Mouse (Mus musculus) limb, embryonic 15.5 days (tissue): ENCODE measurements at regions not wholly inside any gene's neighbourhood (a gene's known extent, or its start where the extent isn't known, plus 50 kb on each side); places are given as distances from the start of the nearest gene placed in this dataset.

Experiments
- ATAC-seq: fragments of 200-750 bp; cut with Nextera tagmentation; 2 replicates; pipeline ENCODE4 v1.8.0; 2017; ENCODE audit warnings: low read depth, moderate TSS enrichment; ENCODE audit not compliant: insufficient number of reproducible peaks, low FRiP score, low TSS enrichment
- H3K27ac ChIP-seq: fragments of 300-500 bp; sonication (generic); 2 replicates; pipeline ENCODE4 v1.5.1; 2015; ENCODE audit warnings: moderate library complexity, mild to moderate bottlenecking, inconsistent platforms
- H3K27me3 ChIP-seq: fragments of 300-500 bp; sonication (generic); 2 replicates; pipeline ENCODE4 v1.6.1; 2015; ENCODE audit warnings: inconsistent platforms
- H3K36me3 ChIP-seq: fragments of 300-500 bp; sonication (generic); 2 replicates; pipeline ENCODE4 v1.6.1; 2015; ENCODE audit warnings: inconsistent platforms
- H3K4me1 ChIP-seq: fragments of 300-500 bp; sonication (generic); 2 replicates; pipeline ENCODE4 v1.6.1; 2015; ENCODE audit warnings: inconsistent platforms
- H3K4me2 ChIP-seq: fragments of 300-500 bp; sonication (generic); 2 replicates; pipeline ENCODE4 v1.6.1; 2015; ENCODE audit warnings: mild to moderate bottlenecking, inconsistent platforms
- H3K4me3 ChIP-seq: fragments of 300-500 bp; sonication (generic); 2 replicates; pipeline ENCODE4 v1.5.1; 2015; ENCODE audit warnings: mild to moderate bottlenecking, inconsistent platforms
- H3K9ac ChIP-seq: fragments of 300-500 bp; sonication (generic); 2 replicates; pipeline ENCODE4 v1.6.1; 2015; ENCODE audit warnings: inconsistent platforms
- H3K9me3 ChIP-seq: fragments of 300-500 bp; sonication (generic); 2 replicates; pipeline ENCODE4 v1.6.1; 2016; ENCODE audit warnings: inconsistent platforms
- WGBS: fragments of 180-500 bp; shearing (Covaris S2); methylation state at CpG from one replicate; pipeline ENCODE4 v1.1.7; 2015; 5-methylcytosine and 5-hydroxymethylcytosine counted together

DNA sequence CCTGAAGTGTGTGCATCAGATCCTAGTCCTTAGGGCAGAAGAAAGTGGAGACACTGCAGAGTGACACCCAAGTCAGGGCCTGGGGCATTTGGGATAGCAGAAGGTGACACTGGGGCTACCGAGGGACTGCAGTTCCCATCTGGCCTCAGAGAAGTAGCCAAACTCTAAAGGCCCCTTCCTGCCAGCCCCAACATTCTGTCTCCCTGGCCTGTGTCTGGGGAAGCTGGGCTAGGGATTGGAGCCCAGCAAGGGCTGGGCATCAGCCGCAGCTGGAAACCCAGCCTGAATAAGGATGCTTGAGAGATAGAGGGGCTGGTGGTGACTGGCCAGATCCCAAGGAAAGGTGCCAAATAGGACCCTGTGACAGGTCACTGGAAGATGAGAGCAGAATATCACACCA lies 177.2 kb downstream of the Ptpru start:
- no peaks in the 10 kb centered on the region for H3K9me3 ChIP-seq
- no peaks in the 10 kb centered on the region for H3K4me1 ChIP-seq
- no peak overlapping the region for H3K4me2 ChIP-seq
- H3K36me3 ChIP-seq: no peaks in the 10 kb centered on the region
- no peak overlapping the region for H3K27ac ChIP-seq
- WGBS: 76% methylated on average over 2 of the region's 2 CpGs
- no peak for ATAC-seq
- no peak overlapping the region for H3K4me3 ChIP-seq
- H3K9ac ChIP-seq: no peak overlapping the region
- no peaks in the 10 kb centered on the region for H3K27me3 ChIP-seq

DNA sequence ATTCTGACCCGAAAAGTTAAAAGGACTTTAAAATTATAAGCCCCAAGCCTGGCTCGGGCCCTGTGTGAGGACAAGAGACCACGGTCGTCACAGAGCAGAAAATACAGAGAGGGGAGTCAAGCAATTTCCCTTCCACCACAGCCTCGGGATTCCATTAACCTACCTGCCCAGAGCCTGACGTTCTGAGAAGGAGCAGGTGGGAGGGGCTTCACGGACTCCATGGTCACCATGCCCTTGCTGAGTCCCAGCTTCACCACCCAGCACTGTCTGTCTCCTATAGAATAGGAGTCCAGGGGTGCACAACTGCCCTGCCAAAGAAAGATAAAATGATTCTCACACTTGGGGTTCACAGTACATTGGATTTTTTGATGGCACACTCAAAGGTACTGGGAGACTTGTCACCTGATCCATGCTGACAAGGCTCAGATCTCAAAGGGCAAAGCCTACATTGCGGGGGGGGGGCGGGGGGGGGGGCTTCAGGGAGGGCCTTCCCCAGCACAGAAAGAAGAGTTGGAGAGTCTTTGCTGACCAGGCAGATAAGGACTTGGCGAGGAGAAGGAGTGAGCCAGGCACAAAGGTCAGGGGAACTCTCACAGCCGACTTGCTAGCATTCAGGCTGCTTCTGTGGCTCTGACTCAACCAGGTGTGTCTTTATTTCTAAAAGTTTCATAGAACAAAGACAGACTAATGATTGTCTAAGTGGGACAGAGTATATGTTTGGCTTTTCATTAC lies 166.1 kb downstream of the Ptpru start:
- no peak overlapping the region for H3K4me3 ChIP-seq
- no peak overlapping the region for H3K27ac ChIP-seq
- 42% methylated on average over 10 of the region's 11 CpGs for WGBS

DNA sequence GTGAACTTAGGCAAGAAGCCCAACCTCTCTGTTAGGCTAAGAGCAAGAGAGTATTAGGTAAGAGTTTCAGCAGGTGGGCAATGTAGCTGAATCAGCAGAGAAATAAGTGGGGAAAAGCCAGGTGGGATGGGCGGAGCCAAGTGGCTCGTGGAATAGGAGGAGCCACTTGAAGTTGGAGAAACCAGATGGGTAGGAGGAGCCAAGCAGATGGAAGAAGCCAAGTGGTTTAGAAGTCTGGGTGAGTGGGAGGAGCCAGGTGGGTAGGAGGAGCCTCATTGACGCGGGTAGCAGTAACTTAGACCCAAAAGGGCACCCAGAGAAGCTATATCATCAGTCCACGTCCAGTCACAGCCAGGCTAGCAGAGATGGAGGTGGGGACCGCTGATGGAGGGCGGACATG lies 160.1 kb downstream of the Ptpru start:
- Histone ChIP-seq H3K9me3 (no peaks in the 10 kb centered on the region), H3K36me3 (no peaks in the 10 kb centered on the region), H3K4me1 (no peaks in the 10 kb centered on the region), H3K4me2 (no peak overlapping the region), H3K27me3 (no peaks in the 10 kb centered on the region), H3K4me3 (no peak overlapping the region), H3K27ac (no peak overlapping the region), H3K9ac (no peak overlapping the region)
- WGBS: 79% methylated on average over 7 of the region's 7 CpGs
- no peak for ATAC-seq

More for the DNA sequence above, 166.1 kb downstream of the Ptpru start:
- no peak overlapping the region for H3K4me2 ChIP-seq
- no peak for ATAC-seq
- H3K36me3 ChIP-seq: no peaks in the 10 kb centered on the region
- no peaks in the 10 kb centered on the region for H3K9me3 ChIP-seq
- H3K9ac ChIP-seq: no peak overlapping the region
- H3K27me3 ChIP-seq: no peaks in the 10 kb centered on the region
- no peaks in the 10 kb centered on the region for H3K4me1 ChIP-seq

DNA sequence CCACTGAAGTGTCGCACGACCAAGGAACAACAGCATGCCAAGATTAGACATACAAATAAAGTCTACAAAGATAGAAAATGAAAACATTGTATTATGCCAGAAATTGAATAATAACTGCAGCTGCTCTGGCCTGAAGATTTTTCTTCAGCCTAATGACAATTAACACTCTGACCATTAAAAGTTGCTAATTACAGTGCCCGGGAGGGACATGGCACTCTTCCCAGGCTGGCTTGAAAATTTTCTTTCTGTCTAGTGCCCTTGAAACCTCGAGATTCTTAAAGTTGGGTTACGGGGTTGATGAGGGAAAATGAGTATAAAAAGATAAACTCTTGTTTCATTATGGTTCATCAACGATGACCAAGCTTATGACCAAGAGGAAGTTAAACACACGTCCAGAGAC lies 154.9 kb downstream of the Ptpru start:
- no peaks in the 10 kb centered on the region for H3K27me3 ChIP-seq
- no peaks in the 10 kb centered on the region for H3K9me3 ChIP-seq
- H3K27ac ChIP-seq: no peak overlapping the region
- H3K9ac ChIP-seq: no peak overlapping the region
- H3K36me3 ChIP-seq: no peaks in the 10 kb centered on the region
- H3K4me2 ChIP-seq: no peak overlapping the region
- H3K4me3 ChIP-seq: no peak overlapping the region
- H3K4me1 ChIP-seq: no peaks in the 10 kb centered on the region
- WGBS: 73% methylated on average over 7 of the region's 7 CpGs
- no peak for ATAC-seq

GRCm38 (mm10) chr4:131685544-131685943 lies 152.5 kb downstream of the Ptpru start:
- Histone ChIP-seq H3K9me3 (no peaks in the 10 kb centered on the region), H3K4me1 (no peaks in the 10 kb centered on the region), H3K4me3 (no peak overlapping the region), H3K27me3 (no peaks in the 10 kb centered on the region), H3K4me2 (no peak overlapping the region), H3K9ac (no peak overlapping the region), H3K27ac (no peak overlapping the region), H3K36me3 (no peaks in the 10 kb centered on the region)
- ATAC-seq: no peak
- 92% methylated on average over 4 of the region's 4 CpGs for WGBS

DNA sequence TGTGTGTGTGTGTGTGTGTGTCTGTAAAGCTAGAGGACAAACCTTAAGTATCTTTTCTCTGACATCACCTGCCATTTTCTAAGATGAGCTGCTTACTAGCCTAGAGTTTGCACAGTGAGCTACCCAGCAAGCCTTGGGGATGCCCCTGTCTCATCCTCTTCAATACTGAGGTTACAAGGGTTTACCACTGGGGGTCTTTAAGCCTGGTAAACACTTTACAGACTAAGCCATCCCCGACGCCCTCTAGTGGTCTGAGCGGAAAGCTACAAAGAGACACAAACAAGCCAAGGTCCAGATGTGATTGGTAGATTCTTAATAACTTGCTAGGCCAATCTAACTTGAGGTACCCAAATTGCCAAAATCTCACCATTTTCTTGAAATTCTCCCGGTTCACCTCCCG lies 143.9 kb downstream of the Ptpru start:
- 0 out of 2 replicates have a peak, but pooled peaks cover 2% of the 10 kb centered on the region for H3K4me1 ChIP-seq
- no peak overlapping the region for H3K4me2 ChIP-seq
- H3K27ac ChIP-seq: no peak overlapping the region
- 14% methylated on average over 5 of the region's 5 CpGs for WGBS
- no peaks in the 10 kb centered on the region for H3K9me3 ChIP-seq
- no peak overlapping the region for H3K9ac ChIP-seq
- H3K27me3 ChIP-seq: no peaks in the 10 kb centered on the region
- no peak for ATAC-seq
- H3K36me3 ChIP-seq: no peaks in the 10 kb centered on the region
- H3K4me3 ChIP-seq: no peak overlapping the region

- H3K4me3 ChIP-seq: no peak overlapping the region
- no peaks in the 10 kb centered on the region for H3K9me3 ChIP-seq
- no peak overlapping the region for H3K4me2 ChIP-seq
- no peak for ATAC-seq
- 0 out of 2 replicates have a peak, but pooled peaks cover 2% of the 10 kb centered on the region for H3K4me1 ChIP-seq
- H3K36me3 ChIP-seq: no peaks in the 10 kb centered on the region
- 44% methylated on average over 26 of the region's 26 CpGs for WGBS
- no peaks in the 10 kb centered on the region for H3K27me3 ChIP-seq
- no peak overlapping the region for H3K9ac ChIP-seq
- no peak overlapping the region for H3K27ac ChIP-seq
Measured at GRCm38 (mm10) chr4:131695941-131696912, 141.9 kb downstream of the Ptpru start.
